Mouse (Mus musculus) ES-E14 (cell line): ENCODE results near the gene Vcan.
A peak's percentile ranks its signal among the peaks of the same experiment; 100 is the strongest.

Experiments
- CHD2 ChIP-seq: IDR thresholded peaks from 2 replicates; pipeline ENCODE4 v1.6.1; 2014; ENCODE audit warnings: mild to moderate bottlenecking, low read depth, low read length, inconsistent platforms
- MAFK ChIP-seq: IDR thresholded peaks from 2 replicates; pipeline ENCODE4 v1.6.1; 2014; ENCODE audit warnings: mild to moderate bottlenecking, low read depth, low read length, inconsistent platforms; ENCODE audit not compliant: insufficient read depth
- ZC3H11A ChIP-seq: IDR thresholded peaks from 2 replicates; pipeline ENCODE4 v1.6.1; 2012; ENCODE audit warnings: low read depth, mild to moderate bottlenecking, inconsistent platforms, low read length, borderline replicate concordance

- TF ChIP-seq CHD2: no peak
- 0 out of 2 replicates have a peak, but pooled peaks have one; percentile 32 for TF ChIP-seq ZC3H11A
- TF ChIP-seq MAFK: no peak
Observed at GRCm38 (mm10) chr13:89634137-89634683, 108.1 kb downstream of the Vcan start.
